In the genomic region with DNA sequence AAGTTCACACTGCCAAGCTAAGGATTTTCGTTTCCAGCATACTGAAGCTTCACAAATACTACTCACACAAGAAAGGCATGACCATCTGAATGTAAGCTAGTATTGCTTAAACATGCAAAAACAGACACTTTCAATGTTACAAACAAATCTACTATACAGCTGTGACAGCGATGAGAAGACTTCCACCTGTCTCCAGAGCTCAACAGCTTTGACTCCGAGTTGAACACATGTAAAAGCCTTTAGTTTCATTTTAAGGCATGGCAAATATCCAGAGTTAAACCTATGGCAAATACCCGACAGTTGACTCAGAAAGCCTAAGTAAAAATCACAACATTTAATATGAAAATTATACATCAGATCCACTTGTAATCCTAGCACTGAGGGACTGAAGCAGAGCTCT, we compare ENCODE assay signal across 17 mouse cellular contexts. TPM values are rescaled to one million over a fixed set of nuclear protein-coding genes. Genes with fewer than 3 reads are reported as not detected.
A peak's percentile ranks its signal among the peaks of the same experiment; 100 is the strongest.
DNase-seq lines count a peak whose midpoint lies in the region; ATAC-seq and TF ChIP-seq lines count a peak whose summit lies in the region.
"Had no signal": no experiment of that assay in that cellular context is flagged by ENCODE, and none has a peak within 500 bp of the region (broad histone marks: within the 10 kb centered on the region; RNA-seq: fewer than 3 reads in every experiment).

No protein-coding gene starts in this region.

- H3K27ac ChIP-seq in heart, embryonic 15.5 days = peak overlapping the region; percentile 14; the same call in 1 of the 2 replicates
- H3K27ac ChIP-seq in lung, postnatal 0 days (ENCODE audit: low read length) = no peak overlapping the region
- H3K27ac ChIP-seq in ES-Bruce4 (ENCODE audit: insufficient read depth, low read length) = peak overlapping the region; percentile 34; the same call in 1 of the 2 replicates
- H3K27ac ChIP-seq: embryonic facial prominence, embryonic 12.5 days; forebrain, embryonic 12.5 days; heart, embryonic 13.5 days; hindbrain, embryonic 12.5 days had no signal

- no peak overlapping the region for H3K4me2 ChIP-seq in heart, embryonic 15.5 days
- H3K4me2 ChIP-seq in lung, postnatal 0 days (replicated peaks; ENCODE audit: low read depth, low read length) = no peak overlapping the region
- peak overlapping the region; percentile 7 for H3K4me2 ChIP-seq in myocyte (ENCODE audit: low read depth)
- H3K4me2 ChIP-seq: embryonic facial prominence, embryonic 12.5 days; forebrain, embryonic 12.5 days; heart, embryonic 13.5 days; hindbrain, embryonic 12.5 days had no signal

- H3K36me3 ChIP-seq in heart, embryonic 15.5 days = peaks cover 58% of the 10 kb centered on the region
- peaks cover 32% of the 10 kb centered on the region for H3K36me3 ChIP-seq in lung, postnatal 0 days (ENCODE audit: insufficient read depth, low read length)
- H3K36me3 ChIP-seq in ES-Bruce4 (ENCODE audit: control insufficient read depth, insufficient read depth, low read length, poor library complexity, severe bottlenecking) (peaks cover 59% of the 10 kb centered on the region), myocyte (ENCODE audit: control insufficient read depth, insufficient read depth) (peaks cover 54% of the 10 kb centered on the region)

- H3K9me3 ChIP-seq in heart, embryonic 15.5 days (replicated peaks) = no peaks in the 10 kb centered on the region
- no peaks in the 10 kb centered on the region for H3K9me3 ChIP-seq in lung, postnatal 0 days (ENCODE audit: low read length)
- no peaks in the 10 kb centered on the region for H3K9me3 ChIP-seq in ES-Bruce4 (replicated peaks; ENCODE audit: control insufficient read depth, insufficient read depth, low read length, poor library complexity, severe bottlenecking)
- H3K9me3 ChIP-seq: embryonic facial prominence, embryonic 12.5 days; forebrain, embryonic 12.5 days; heart, embryonic 13.5 days; hindbrain, embryonic 12.5 days had no signal

- H3ac ChIP-seq in myocyte (ENCODE audit: control insufficient read depth, insufficient read length) = no peak overlapping the region

- H3K4me3 ChIP-seq in heart, embryonic 15.5 days = no peak overlapping the region
- H3K4me3 ChIP-seq in lung, postnatal 0 days (ENCODE audit: low read depth, low read length) = no peak overlapping the region
- H3K4me3 ChIP-seq in ES-Bruce4 (ENCODE audit: low read depth, low read length) (no peak overlapping the region), myocyte (no peak overlapping the region)
- H3K4me3 ChIP-seq: embryonic facial prominence, embryonic 12.5 days; forebrain, embryonic 12.5 days; heart, embryonic 13.5 days; hindbrain, embryonic 12.5 days had no signal

- WGBS in heart, embryonic 15.5 days = 87% methylated on average over 4 of the region's 4 CpGs
- 72% methylated on average over 4 of the region's 4 CpGs for WGBS in lung, postnatal 0 days

- H3K27me3 ChIP-seq in heart, embryonic 15.5 days = no peaks in the 10 kb centered on the region
- no peaks in the 10 kb centered on the region for H3K27me3 ChIP-seq in lung, postnatal 0 days (replicated peaks; ENCODE audit: insufficient read depth, low read length)
- H3K27me3 ChIP-seq in ES-Bruce4 (ENCODE audit: control insufficient read depth, insufficient read depth, low read length, poor library complexity, severe bottlenecking) = no peaks in the 10 kb centered on the region
- no peaks in the 10 kb centered on the region for H3K27me3 ChIP-seq in myocyte (ENCODE audit: control insufficient read depth, insufficient read depth, insufficient read length)
- H3K27me3 ChIP-seq: embryonic facial prominence, embryonic 12.5 days; forebrain, embryonic 12.5 days; heart, embryonic 13.5 days; hindbrain, embryonic 12.5 days; Patski had no signal

- no peak overlapping the region for H3K9ac ChIP-seq in heart, embryonic 15.5 days
- no peak overlapping the region for H3K9ac ChIP-seq in lung, postnatal 0 days (replicated peaks; ENCODE audit: low read depth)
- no peak overlapping the region for H3K9ac ChIP-seq in ES-Bruce4 (ENCODE audit: low read depth, poor library complexity, severe bottlenecking)
- H3K9ac ChIP-seq: embryonic facial prominence, embryonic 12.5 days; forebrain, embryonic 12.5 days; heart, embryonic 13.5 days; hindbrain, embryonic 12.5 days had no signal

- no peaks in the 10 kb centered on the region for H3K79me2 ChIP-seq in myocyte (ENCODE audit: control insufficient read depth, insufficient read depth)

- H3K4me1 ChIP-seq in heart, embryonic 15.5 days (replicated peaks) = peaks cover 6% of the 10 kb centered on the region; the same call in 1 of the 2 replicates
- peaks cover 10% of the 10 kb centered on the region for H3K4me1 ChIP-seq in lung, postnatal 0 days (ENCODE audit: insufficient read depth, low read depth, low read length)
- H3K4me1 ChIP-seq in ES-Bruce4 (ENCODE audit: control insufficient read depth, insufficient read depth, low read length) = peaks cover 2% of the 10 kb centered on the region
- H3K4me1 ChIP-seq: embryonic facial prominence, embryonic 12.5 days; hindbrain, embryonic 12.5 days had no signal

- TF ChIP-seq POLR2A in ES-Bruce4 (IDR thresholded peaks at IDR 0.05; ENCODE audit: insufficient read depth, low read length) = no peak
- no peak for TF ChIP-seq POLR2A in myocyte (IDR thresholded peaks at IDR 0.05; ENCODE audit: insufficient read length, low read depth)

- no peak for TF ChIP-seq EP300 in lung, postnatal 0 days (IDR thresholded peaks at IDR 0.05)
- TF ChIP-seq EP300 in ES-Bruce4 (IDR thresholded peaks at IDR 0.05; ENCODE audit: insufficient read depth, low read depth, low read length) = no peak

- ATAC-seq in heart, embryonic 15.5 days (replicated peaks; ENCODE audit: insufficient number of reproducible peaks, insufficient read depth, low FRiP score, low read depth) = no peak
- peak; percentile 30; the same call in 1 of the 2 replicates for ATAC-seq in lung, postnatal 0 days
- ATAC-seq: forebrain, embryonic 16.5 days; hindbrain, embryonic 16.5 days; Patski had no signal

- no peak for TF ChIP-seq CTCF in lung, postnatal 0 days (IDR thresholded peaks at IDR 0.05)
- TF ChIP-seq CTCF in ES-Bruce4 (IDR thresholded peaks at IDR 0.05; ENCODE audit: low read depth, low read length) = no peak

- no peak for DNase-seq in heart, adult 9 months (ENCODE audit: low spot score in 2 of 2)
- DNase-seq in lung, postnatal 0 days (ENCODE audit: low spot score) = peak; percentile 57
- DNase-seq in lung, postnatal 4 days = no peak
- no peak for DNase-seq in neural tube, embryonic 10.5 days (ENCODE audit: extremely low spot score, low spot score)
- DNase-seq in layer of hippocampus, adult 9-11 months = no peak

TF ChIP-seq in myocyte, 11 proteins besides CTCF, POLR2A, EP300 and RAD21:
- no peak for TF ChIP-seq CEBPB (IDR thresholded peaks at IDR 0.05; ENCODE audit: insufficient read depth, poor library complexity, severe bottlenecking)
- TF ChIP-seq MYOD1 (IDR thresholded peaks at IDR 0.05; ENCODE audit: control insufficient read depth in 1 of 3, insufficient read length in 2 of 3, low read depth in 2 of 3) = peak in 2 of 3 experiments; percentile 40 to 72

RNA-seq across cellular contexts. Expression of gene Stk38, which starts 19.5 kb away (rescaled TPM):
- polyA plus RNA-seq in heart, embryonic 15.5 days (2015; fragmentation: Nextera tagmentation; extraction: Ambion mirVana) = 73.6 and 78.0 TPM in 2 replicates
- 60.3 and 61.1 TPM in 2 replicates for polyA plus RNA-seq in lung, postnatal 0 days (2015; fragmentation: Nextera tagmentation; extraction: Ambion mirVana)
- polyA plus RNA-seq in ES-Bruce4 (2011; ENCODE audit: insufficient read depth, insufficient read length, low read depth, missing spikeins) (171 TPM in 2 replicates), myocyte (2012; fragmentation: generic; extraction: Trizol) (28.3 TPM)

RNA-seq across cellular contexts. Expression of gene Kctd20, which starts 36.5 kb away (rescaled TPM):
- 51.0 and 59.3 TPM in 2 replicates for polyA plus RNA-seq in heart, embryonic 15.5 days (2015; fragmentation: Nextera tagmentation; extraction: Ambion mirVana)
- 44.3 and 49.5 TPM in 2 replicates for polyA plus RNA-seq in lung, postnatal 0 days (2015; fragmentation: Nextera tagmentation; extraction: Ambion mirVana)
- polyA plus RNA-seq in ES-Bruce4 (2011; ENCODE audit: insufficient read depth, insufficient read length, low read depth, missing spikeins) = 75.3 and 77.9 TPM in 2 replicates
- 34.8 TPM for polyA plus RNA-seq in myocyte (2012; fragmentation: generic; extraction: Trizol)

RNA-seq across cellular contexts. Expression of gene Srsf3, which starts 44.1 kb away (rescaled TPM):
- polyA plus RNA-seq in heart, embryonic 15.5 days (2015; fragmentation: Nextera tagmentation; extraction: Ambion mirVana) = 318 and 332 TPM in 2 replicates
- polyA plus RNA-seq in lung, postnatal 0 days (2015; fragmentation: Nextera tagmentation; extraction: Ambion mirVana) = 229 and 238 TPM in 2 replicates
- 541 and 557 TPM in 2 replicates for polyA plus RNA-seq in ES-Bruce4 (2011; ENCODE audit: insufficient read depth, insufficient read length, low read depth, missing spikeins)
- polyA plus RNA-seq in myocyte (2012; fragmentation: generic; extraction: Trizol) = 98.2 TPM

RNA-seq across cellular contexts. Expression of gene Pxt1, which starts 44.7 kb away (rescaled TPM):
- polyA plus RNA-seq in heart, embryonic 15.5 days (2015; fragmentation: Nextera tagmentation; extraction: Ambion mirVana) = 0.18 TPM in 1 of 2 replicates, not detected in the other
- 0.12 TPM in 1 of 2 replicates, not detected in the other for polyA plus RNA-seq in lung, postnatal 0 days (2015; fragmentation: Nextera tagmentation; extraction: Ambion mirVana)
- polyA plus RNA-seq in ES-Bruce4 (2011; ENCODE audit: insufficient read depth, insufficient read length, low read depth, missing spikeins) = 0.67 and 2.4 TPM in 2 replicates
- not detected for polyA plus RNA-seq in myocyte (2012; fragmentation: generic; extraction: Trizol)
- polyA plus RNA-seq: embryonic facial prominence, embryonic 12.5 days; forebrain, embryonic 12.5 days; forebrain, embryonic 16.5 days; frontal cortex, adult 2 months; hindbrain, embryonic 12.5 days; hindbrain, embryonic 16.5 days; intestine, embryonic 14.5 days; Patski had no signal
